Mouse (Mus musculus) kidney, adult 2 months (tissue): Measurements from ENCODE around the gene Zfp597. TPM values are rescaled to one million over a fixed set of nuclear protein-coding genes. Genes with fewer than 3 reads are reported as not detected.

Source experiments
- DNase-seq: peaks from one replicate; pipeline ENCODE4 v3.0.0; 2021
- H3K27ac ChIP-seq: fragments of 200-500 bp; 2 replicates; pipeline ENCODE4 v1.5.1; 2012; ENCODE audit warnings: low read depth, low read length, control low read depth, inconsistent platforms; ENCODE audit not compliant: insufficient read depth
- H3K27me3 ChIP-seq: fragments of 200-500 bp; replicated peaks from 2 replicates; pipeline ENCODE4 v1.6.1; 2012; ENCODE audit warnings: mild to moderate bottlenecking, moderate library complexity, low read length, inconsistent platforms; ENCODE audit not compliant: control insufficient read depth, insufficient read depth
- H3K36me3 ChIP-seq: fragments of 200-500 bp; 2 replicates; pipeline ENCODE4 v1.6.1; 2012; ENCODE audit warnings: mild to moderate bottlenecking, moderate library complexity, low read length, inconsistent platforms; ENCODE audit not compliant: control insufficient read depth, insufficient read depth
- H3K4me1 ChIP-seq: fragments of 200-500 bp; 2 replicates; pipeline ENCODE4 v1.6.1; 2011; ENCODE audit warnings: low read length; ENCODE audit not compliant: control insufficient read depth, insufficient read depth
- H3K4me3 ChIP-seq: fragments of 200-500 bp; 2 replicates; pipeline ENCODE4 v1.5.1; 2011; ENCODE audit warnings: mild to moderate bottlenecking, low read depth, low read length, control low read depth; ENCODE audit not compliant: insufficient read depth
- CTCF ChIP-seq: fragments of 200-500 bp; conservative IDR thresholded peaks from 2 replicates; pipeline ENCODE4 v1.5.1; 2011; ENCODE audit warnings: low read depth, mild to moderate bottlenecking, control low read depth, low read length, moderate library complexity, mixed read lengths; ENCODE audit not compliant: insufficient read depth, insufficient read length
- POLR2A ChIP-seq: fragments of 200-500 bp; IDR thresholded peaks from one replicate; pipeline ENCODE4 v1.6.1; 2011; ENCODE audit warnings: low read depth, low read length, control low read depth
- WGBS: fragments of 180-500 bp; shearing (Covaris S2); methylation state at CpG from one replicate; pipeline ENCODE4 v1.1.7; 2018; 5-methylcytosine and 5-hydroxymethylcytosine counted together
- polyA plus RNA-seq: library from polyadenylated mRNA; depleted of rRNA; stranded (reverse); fragments of >200 nt; gene quantifications from 2 replicates; pipeline ENCODE4 v1.2.3, GENCODE M21; 2012

The Zfp597 gene
- polyA plus RNA-seq, 1 experiment = 2.5 TPM

- Histone ChIP-seq H3K27me3 (no peaks in the 10 kb centered on the region), H3K4me3 (no peak overlapping the region), H3K36me3 (peaks cover 13% of the 10 kb centered on the region), H3K27ac (no peak overlapping the region), H3K4me1 (no peaks in the 10 kb centered on the region)
- no peak for DNase-seq
- WGBS = 94% methylated on average over 2 of the region's 2 CpGs
- TF ChIP-seq CTCF (no peak), POLR2A (no peak)
Observed at GRCm38 (mm10) chr16:3920756-3921155, 36.4 kb upstream of the Zfp597 start.

DNA sequence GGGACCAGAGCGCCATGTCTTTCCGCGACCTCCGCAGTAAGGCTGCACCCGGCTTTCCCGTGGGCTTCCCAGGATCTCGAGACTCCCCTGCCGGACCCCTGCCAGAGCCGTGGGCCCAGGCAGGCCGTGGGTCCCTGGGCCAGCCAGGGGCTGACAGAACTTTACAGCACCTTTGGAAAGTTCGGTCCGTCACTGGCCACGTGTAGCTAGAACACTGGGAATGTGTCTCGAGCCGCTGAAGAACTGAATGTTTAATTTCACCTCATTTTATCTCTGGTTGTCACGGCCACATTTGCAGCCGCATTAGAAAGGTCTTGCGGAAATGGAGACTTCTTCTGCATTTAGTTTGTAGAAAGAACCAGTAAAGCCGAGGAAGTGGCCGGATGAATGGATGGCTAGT lies 24.8 kb upstream of the Zfp597 start:
- H3K4me1 ChIP-seq = peaks cover 4% of the 10 kb centered on the region; the same call in 1 of the 2 replicates
- no peak for TF ChIP-seq CTCF
- no peak for TF ChIP-seq POLR2A
- H3K4me3 ChIP-seq = peak overlapping the region; percentile 74
- peak overlapping the region; percentile 45 for H3K27ac ChIP-seq
- no peaks in the 10 kb centered on the region for H3K27me3 ChIP-seq
- H3K36me3 ChIP-seq = peaks cover 1% of the 10 kb centered on the region; the same call in 1 of the 2 replicates
- WGBS = 2% methylated on average over 20 of the region's 20 CpGs
- DNase-seq = no peak

DNA sequence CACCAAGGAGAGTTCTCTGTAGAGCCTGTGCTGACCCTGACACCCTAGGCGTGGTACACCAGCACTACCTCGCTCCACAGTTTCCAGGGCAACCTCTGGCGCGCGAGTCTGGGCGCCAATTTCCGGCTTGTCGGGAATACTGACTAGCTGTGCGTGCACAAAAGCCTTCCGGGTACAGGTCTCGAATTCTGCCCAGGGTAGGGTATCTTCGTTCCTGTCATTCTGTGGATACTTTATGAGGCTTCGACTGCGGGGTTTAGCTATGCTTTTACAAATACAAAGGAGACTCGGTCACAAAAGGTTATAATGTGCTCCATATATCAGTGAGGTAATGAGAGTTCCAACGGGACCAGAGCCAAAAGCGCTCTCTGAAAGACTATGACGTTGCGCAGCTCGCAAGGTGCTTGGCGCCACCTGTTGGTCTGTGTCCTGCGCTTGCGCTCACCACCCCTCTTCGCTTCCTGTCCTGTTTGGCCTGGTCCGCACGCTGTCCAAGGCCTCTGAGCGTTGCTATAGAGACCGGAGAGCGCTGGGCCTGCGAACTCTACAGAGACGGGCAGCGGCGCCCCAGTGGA lies 24.3 kb upstream of the Zfp597 start, which contains the start of the genes 1700037C18Rik and Cluap1:
1700037C18Rik (minus strand) TSS at position 153 of the 575 bp plus-strand sequence.
Cluap1 (plus strand) TSS at position 265 of the 575 bp plus-strand sequence.
- WGBS = under 1% methylated on average over 33 of the region's 33 CpGs
- peak within 1 kb of the TSS; percentile 83 for H3K27ac ChIP-seq
- peaks cover 4% of the 10 kb centered on the region; the same call in 1 of the 2 replicates for H3K4me1 ChIP-seq
- peak within 1 kb of the TSS; percentile 74 for H3K4me3 ChIP-seq
- H3K36me3 ChIP-seq = peaks cover 1% of the 10 kb centered on the region; the same call in 1 of the 2 replicates
- TF ChIP-seq CTCF (peak; percentile 84), POLR2A (peak; percentile 45)
- peak; percentile 98 for DNase-seq
- H3K27me3 ChIP-seq = no peaks in the 10 kb centered on the region

DNA sequence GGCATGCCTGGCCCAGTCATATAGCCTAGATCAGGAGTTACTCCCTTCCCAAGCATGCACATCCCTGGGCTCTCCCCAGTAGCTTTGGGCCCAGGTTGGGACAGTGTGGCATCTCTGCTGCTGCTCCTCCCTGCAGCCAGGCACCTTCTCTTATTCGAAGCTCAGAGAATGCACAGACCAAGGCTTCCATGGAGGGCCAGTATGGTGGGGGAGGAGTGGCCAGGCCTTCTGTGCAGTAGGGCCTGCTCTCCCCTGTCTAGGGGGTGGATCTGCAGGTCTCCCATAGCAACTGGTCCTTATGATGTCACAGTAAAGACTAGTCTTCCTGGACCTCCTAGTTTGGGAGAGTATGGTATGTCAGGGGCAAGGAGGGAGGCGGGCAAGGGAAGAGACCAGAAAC lies 23.1 kb upstream of the Zfp597 start:
- no peak overlapping the region for H3K4me3 ChIP-seq
- H3K4me1 ChIP-seq = peaks cover 4% of the 10 kb centered on the region; the same call in 1 of the 2 replicates
- TF ChIP-seq POLR2A = no peak
- no peak overlapping the region for H3K27ac ChIP-seq
- 74% methylated on average over 2 of the region's 2 CpGs for WGBS
- peaks cover 1% of the 10 kb centered on the region; the same call in 1 of the 2 replicates for H3K36me3 ChIP-seq
- H3K27me3 ChIP-seq = no peaks in the 10 kb centered on the region
- DNase-seq = no peak

DNA sequence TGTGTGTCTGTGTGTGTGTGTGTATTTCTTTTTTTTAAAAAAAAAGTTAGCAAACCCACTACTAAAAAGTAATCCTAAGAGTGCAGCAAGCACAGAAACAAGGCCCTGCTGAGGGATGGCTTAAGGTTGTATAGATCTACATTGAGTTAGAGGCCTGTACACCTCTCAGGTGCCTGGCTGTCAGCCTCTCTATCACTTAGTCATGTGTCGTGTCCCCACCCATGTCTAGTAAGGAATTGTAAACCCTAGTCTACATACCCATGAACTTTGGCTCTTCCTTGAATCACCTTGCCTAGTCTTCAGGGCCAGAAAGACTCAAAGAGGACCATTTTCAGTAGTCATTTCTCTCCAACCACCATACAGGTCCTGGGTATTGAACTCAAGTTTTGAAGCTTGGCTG lies 12.2 kb upstream of the Zfp597 start:
- Histone ChIP-seq H3K36me3 (peaks cover 3% of the 10 kb centered on the region), H3K27ac (no peak overlapping the region), H3K4me3 (no peak overlapping the region), H3K27me3 (no peaks in the 10 kb centered on the region), H3K4me1 (0 out of 2 replicates have a peak, but pooled peaks cover 2% of the 10 kb centered on the region)
- no peak for TF ChIP-seq CTCF
- no peak for TF ChIP-seq POLR2A
- WGBS = 63% methylated on average over 1 of the region's 1 CpGs
- DNase-seq = no peak

DNA sequence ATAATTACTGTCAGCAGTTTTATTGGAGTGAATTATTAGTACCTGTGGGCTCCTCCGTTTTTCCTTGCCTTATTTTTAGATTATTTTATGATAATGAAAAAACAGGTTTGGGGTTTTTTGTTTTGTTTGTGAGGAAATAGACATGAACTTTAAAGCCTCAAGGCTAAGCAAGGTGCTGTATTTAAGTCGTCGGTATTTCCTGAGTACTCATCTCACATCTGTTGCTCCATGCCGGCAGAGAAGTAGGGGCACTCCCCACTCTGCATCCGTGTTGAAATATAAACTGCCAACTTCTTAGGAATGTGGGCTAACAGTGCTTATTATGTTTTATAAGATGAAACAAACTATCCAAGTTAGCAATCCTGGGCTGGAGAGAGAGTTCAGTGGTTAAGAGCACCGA lies 11.7 kb upstream of the Zfp597 start:
- Histone ChIP-seq H3K27me3 (no peaks in the 10 kb centered on the region), H3K27ac (no peak overlapping the region), H3K4me3 (no peak overlapping the region), H3K36me3 (peaks cover 3% of the 10 kb centered on the region), H3K4me1 (0 out of 2 replicates have a peak, but pooled peaks cover 2% of the 10 kb centered on the region)
- DNase-seq = no peak
- 65% methylated on average over 6 of the region's 6 CpGs for WGBS
- TF ChIP-seq POLR2A = no peak
- no peak for TF ChIP-seq CTCF

DNA sequence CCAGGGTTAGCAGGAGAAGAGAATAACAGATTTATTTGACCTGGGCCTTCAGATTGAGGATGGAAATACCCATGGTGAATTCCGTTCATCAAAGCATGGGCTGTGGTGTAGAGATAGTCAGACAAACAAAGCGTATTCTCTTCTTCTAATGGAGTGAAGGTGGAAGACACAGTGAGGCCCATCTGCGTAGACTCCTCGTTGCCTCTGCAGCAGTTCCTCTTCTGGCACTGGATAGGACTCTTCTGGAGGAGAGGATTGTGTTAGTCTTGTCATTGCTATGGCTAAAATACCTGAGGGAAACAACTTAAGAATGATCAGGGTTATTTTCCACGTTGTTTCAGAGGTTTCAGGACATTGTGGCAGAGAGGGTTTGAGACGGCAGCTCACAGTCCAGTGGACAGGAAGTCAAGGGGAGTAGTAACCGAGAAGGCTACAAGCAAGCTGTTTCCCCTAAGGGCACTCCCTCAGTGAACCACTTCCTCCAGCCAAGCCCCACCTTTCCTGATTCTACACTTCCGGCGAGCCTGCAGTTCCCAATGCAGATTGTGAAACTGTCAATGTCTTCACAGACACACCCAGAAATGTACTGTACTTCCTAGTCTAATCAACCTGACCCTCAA lies 10.9 kb upstream of the Zfp597 start:
- peaks cover 3% of the 10 kb centered on the region for H3K36me3 ChIP-seq
- no peaks in the 10 kb centered on the region for H3K27me3 ChIP-seq
- H3K4me3 ChIP-seq = no peak overlapping the region
- DNase-seq = peak; percentile 63
- TF ChIP-seq POLR2A = no peak
- TF ChIP-seq CTCF = no peak
- 52% methylated on average over 9 of the region's 9 CpGs for WGBS
- 0 out of 2 replicates have a peak, but pooled peaks cover 2% of the 10 kb centered on the region for H3K4me1 ChIP-seq
- H3K27ac ChIP-seq = peak overlapping the region; percentile 76
